Mouse (Mus musculus): ENCODE measurements around the gene Gm3893. TPM values are rescaled to one million over a fixed set of nuclear protein-coding genes. Genes with fewer than 3 reads are reported as not detected.

Gene Gm3893
- not detected in 2 replicates for polyA plus RNA-seq (2012; ENCODE audit: low replicate concordance)

GRCm38 (mm10) chr4:42090907-42091306 is at the start of gene Gm3893:
Gm3893 (plus strand) TSS chr4:42091207.

DNA sequence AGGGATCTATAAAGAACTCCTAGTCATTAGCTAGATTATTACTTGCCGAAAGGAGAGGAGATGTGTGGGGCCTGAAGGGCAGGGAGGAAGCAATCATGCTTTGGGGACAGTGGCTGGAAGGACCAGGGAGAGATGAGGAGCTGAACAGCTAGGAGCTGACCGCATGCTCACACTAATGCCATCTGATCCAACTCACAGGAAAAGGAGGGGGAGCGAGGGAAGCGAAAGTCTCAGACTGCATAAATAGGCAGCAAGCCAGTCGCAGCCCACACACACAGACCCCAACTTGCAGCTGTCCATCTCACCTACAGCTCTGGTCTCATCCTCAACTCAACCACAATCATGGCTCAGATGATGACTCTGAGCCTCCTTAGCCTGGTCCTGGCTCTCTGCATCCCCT is 23.5 kb downstream of the Gm3893 start, which contains the start of gene Gm13304:
Gene Gm13304 (plus strand): TSS at position 301 of the 400 bp plus-strand sequence.

Other genes starting within 250 kb of the Gm3893 start
- gene Gm21541, start 187.6 kb upstream of the Gm3893 start, polyA plus RNA-seq (2012; ENCODE audit: low replicate concordance) = not detected in 2 replicates
- 6.3 and 22.1 TPM in 2 replicates for gene Gm20878, start 149.6 kb upstream of the Gm3893 start, polyA plus RNA-seq (2012; ENCODE audit: low replicate concordance)
- gene Fam205a4, start 125.1 kb upstream of the Gm3893 start, polyA plus RNA-seq (2012; ENCODE audit: low replicate concordance) = not detected in 2 replicates
- gene Gm21093, start 56.5 kb upstream of the Gm3893 start, polyA plus RNA-seq (2012; ENCODE audit: low replicate concordance) = not detected in 2 replicates
- gene Gm13304, start 23.6 kb downstream of the Gm3893 start, polyA plus RNA-seq (2012; ENCODE audit: low replicate concordance) = not detected in 2 replicates
- not detected in 2 replicates for gene Gm13306, start 62.2 kb downstream of the Gm3893 start, polyA plus RNA-seq (2012; ENCODE audit: low replicate concordance)
- not detected in 2 replicates for gene Gm13305, start 77.4 kb downstream of the Gm3893 start, polyA plus RNA-seq (2012; ENCODE audit: low replicate concordance)
- gene Gm10600, start 149.4 kb downstream of the Gm3893 start, polyA plus RNA-seq (2012; ENCODE audit: low replicate concordance) = not detected in 2 replicates
- gene Ccl21b, start 164.6 kb downstream of the Gm3893 start, polyA plus RNA-seq (2012; ENCODE audit: low replicate concordance) = not detected in 2 replicates
- 3.0 TPM in 1 of 2 replicates, not detected in the other for gene Gm21953, start 203.1 kb downstream of the Gm3893 start, polyA plus RNA-seq (2012; ENCODE audit: low replicate concordance)
- gene Fam205a3, start 227.1 kb downstream of the Gm3893 start, polyA plus RNA-seq (2012; ENCODE audit: low replicate concordance) = not detected in 2 replicates